Mouse (Mus musculus) liver, adult 2 months (tissue): ENCODE data around the gene Srp72.

Experiments used
- CTCF ChIP-seq: fragments of 200-500 bp; IDR thresholded peaks from 2 replicates; pipeline ENCODE4 v1.5.1; 2011; ENCODE audit warnings: low read depth, low read length, control low read depth
- POLR2A ChIP-seq: fragments of 200-500 bp; IDR thresholded peaks from 2 replicates; pipeline ENCODE4 v1.6.1; 2011; ENCODE audit warnings: low read length, control low read depth; ENCODE audit not compliant: insufficient read depth; ENCODE audit errors: extremely low read depth

GRCm38 (mm10) chr5:76953794-76954193, 20.7 kb upstream of the Srp72 start:
- TF ChIP-seq POLR2A = no peak
- TF ChIP-seq CTCF = no peak
